Mouse (Mus musculus) stomach, embryonic 15.5 days (tissue): ENCODE data around the gene Pdlim5. TPM values are rescaled to one million over a fixed set of nuclear protein-coding genes. Genes with fewer than 3 reads are reported as not detected.
"Not testable (repeated sequence)": the region's sequence is repeated elsewhere in the genome, so short reads cannot be mapped to it uniquely, and the experiment has no call there.

Experiments used
- ATAC-seq: fragments of 200-750 bp; cut with Nextera tagmentation; 2 replicates; pipeline ENCODE4 v1.8.0; 2017; ENCODE audit warnings: low read depth, moderate number of reproducible peaks, moderate TSS enrichment; ENCODE audit not compliant: insufficient read depth, low FRiP score
- H3K27ac ChIP-seq: fragments of 300-500 bp; sonication (generic); 2 replicates; pipeline ENCODE4 v1.5.1; 2015; ENCODE audit warnings: mild to moderate bottlenecking, inconsistent platforms
- H3K27me3 ChIP-seq: fragments of 300-500 bp; sonication (generic); replicated peaks from 2 replicates; pipeline ENCODE4 v1.6.1; 2015; ENCODE audit warnings: inconsistent platforms
- H3K36me3 ChIP-seq: fragments of 300-500 bp; sonication (generic); 2 replicates; pipeline ENCODE4 v1.6.1; 2015; ENCODE audit warnings: inconsistent platforms
- H3K4me1 ChIP-seq: fragments of 300-500 bp; sonication (generic); 2 replicates; pipeline ENCODE4 v1.6.1; 2015; ENCODE audit warnings: inconsistent platforms
- H3K4me2 ChIP-seq: fragments of 300-500 bp; sonication (generic); 2 replicates; pipeline ENCODE4 v1.6.1; 2015; ENCODE audit warnings: mild to moderate bottlenecking, inconsistent platforms
- H3K4me3 ChIP-seq: fragments of 300-500 bp; sonication (generic); replicated peaks from 2 replicates; pipeline ENCODE4 v1.5.1; 2015; ENCODE audit warnings: inconsistent platforms
- H3K9ac ChIP-seq: fragments of 300-500 bp; sonication (generic); 2 replicates; pipeline ENCODE4 v1.6.1; 2015; ENCODE audit warnings: inconsistent platforms
- H3K9me3 ChIP-seq: fragments of 300-500 bp; sonication (generic); 2 replicates; pipeline ENCODE4 v1.6.1; 2016; ENCODE audit warnings: inconsistent platforms
- WGBS: fragments of 180-500 bp; shearing (Covaris S2); methylation state at CpG from one replicate; pipeline ENCODE4 v1.1.7; 2015; 5-methylcytosine and 5-hydroxymethylcytosine counted together
- polyA plus RNA-seq: library from polyadenylated mRNA; unstranded; fragments of >200 nt; fragmentation: Nextera tagmentation; extraction: Ambion mirVana; gene quantifications from 2 replicates; pipeline ENCODE4 v1.2.1, GENCODE M21; 2015

The Pdlim5 gene
- polyA plus RNA-seq, 1 experiment from 2014 or later: 35.9 TPM

DNA sequence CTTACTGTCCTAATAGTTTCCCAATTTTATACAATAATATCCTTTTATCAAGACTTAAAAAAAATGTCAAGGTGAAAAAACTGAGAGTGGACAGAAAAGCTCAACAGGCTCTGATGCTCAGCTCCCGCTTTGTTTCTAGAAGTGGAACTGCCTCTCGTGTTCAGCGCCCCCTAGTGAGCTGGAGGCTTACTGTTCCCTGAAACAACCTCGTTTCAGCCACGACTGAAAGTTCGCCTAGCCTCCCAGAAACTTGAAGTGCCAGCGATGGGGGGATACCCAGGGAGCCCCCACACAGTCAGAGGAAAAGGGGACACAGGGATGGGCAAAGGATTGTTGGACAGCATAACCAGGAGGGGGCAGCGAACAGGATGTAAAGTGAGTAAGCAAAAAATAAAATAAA is 199.4 kb downstream of the Pdlim5 start:
- no peak overlapping the region for H3K27ac ChIP-seq
- H3K36me3 ChIP-seq: no peaks in the 10 kb centered on the region
- no peaks in the 10 kb centered on the region for H3K9me3 ChIP-seq
- no peaks in the 10 kb centered on the region for H3K4me1 ChIP-seq
- ATAC-seq: no peak
- 82% methylated on average over 8 of the region's 8 CpGs for WGBS
- H3K9ac ChIP-seq: no peak overlapping the region
- no peaks in the 10 kb centered on the region for H3K27me3 ChIP-seq
- no peak overlapping the region for H3K4me2 ChIP-seq
- H3K4me3 ChIP-seq: no peak overlapping the region

DNA sequence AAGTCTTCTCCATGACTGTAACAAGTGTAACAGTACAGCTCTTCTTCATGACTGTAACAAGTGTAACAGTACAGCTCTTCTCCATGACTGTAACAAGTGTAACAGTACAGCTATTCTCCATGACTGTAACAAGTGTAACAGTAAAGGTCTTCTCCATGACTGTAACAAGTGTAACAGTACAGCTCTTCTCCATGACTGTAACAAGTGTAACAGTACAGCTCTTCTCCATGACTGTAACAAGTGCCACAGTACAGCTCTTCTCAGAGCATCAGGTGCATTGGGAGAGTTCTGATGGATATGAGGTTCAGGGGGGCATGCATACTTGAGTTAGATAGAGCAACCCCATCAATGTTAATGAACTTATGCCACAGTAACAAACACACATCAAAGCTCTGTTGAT is 203.9 kb downstream of the Pdlim5 start:
- ATAC-seq, H3K4me3 ChIP-seq: not testable (repeated sequence)

More for the DNA sequence above, 203.9 kb downstream of the Pdlim5 start:
- H3K27ac ChIP-seq, H3K9me3 ChIP-seq, H3K4me1 ChIP-seq, H3K4me2 ChIP-seq, H3K36me3 ChIP-seq, H3K27me3 ChIP-seq, H3K9ac ChIP-seq: not testable (repeated sequence)

Other genes starting within 250 kb of the Pdlim5 start
- gene Bmpr1b, start 226.3 kb downstream of the Pdlim5 start, polyA plus RNA-seq: 5.5 and 7.4 TPM in 2 replicates
- gene Gbp5, start 98.3 kb upstream of the Pdlim5 start, polyA plus RNA-seq: 0.13 and 0.31 TPM in 2 replicates
- 5.4 and 5.5 TPM in 2 replicates for gene Gbp7, start 134.6 kb upstream of the Pdlim5 start, polyA plus RNA-seq
- 1.6 and 2.2 TPM in 2 replicates for gene Gbp3, start 164.3 kb upstream of the Pdlim5 start, polyA plus RNA-seq
- 0.08 TPM in 1 of 2 replicates, not detected in the other for gene Gbp2b, start 199.2 kb upstream of the Pdlim5 start, polyA plus RNA-seq
- 3.9 and 4.9 TPM in 2 replicates for gene Gbp2, start 224.9 kb upstream of the Pdlim5 start, polyA plus RNA-seq